Mouse (Mus musculus): ENCODE results near the gene Serpinc1. TPM values are rescaled to one million over a fixed set of nuclear protein-coding genes. Genes with fewer than 3 reads are reported as not detected.

Gene Serpinc1
- polyA plus RNA-seq, 1 experiment from 2014 or later = 2.5 TPM

GRCm38 (mm10) chr1:161034435-161035280 is 56.3 kb downstream of the Serpinc1 start, which contains the start of gene Zbtb37:
Gene Zbtb37 (minus strand): TSS chr1:161034849.
- Histone ChIP-seq H3K36me3 (ENCODE audit: insufficient read depth, low read length) (peaks cover 42% of the 10 kb centered on the region), H3K4me2 (replicated peaks; ENCODE audit: low read depth, low read length) (peak within 1 kb of the TSS; percentile 91), H3K27me3 (ENCODE audit: insufficient read depth, low read length) (no peaks in the 10 kb centered on the region), H3K9me3 (ENCODE audit: low read length) (no peaks in the 10 kb centered on the region), H3K27ac (ENCODE audit: low read length) (peak within 1 kb of the TSS; percentile 95), H3K4me1 (ENCODE audit: insufficient read depth, low read length) (peaks cover 21% of the 10 kb centered on the region), H3K9ac (replicated peaks; ENCODE audit: low read length) (peak within 1 kb of the TSS; percentile 99), H3K4me3 (ENCODE audit: low read length) (peak within 1 kb of the TSS; percentile 92)
- under 1% methylated on average over 53 of the region's 76 CpGs for WGBS
- ATAC-seq (ENCODE audit: low FRiP score, low TSS enrichment) = peak; percentile 92

GRCm38 (mm10) chr1:161035281-161035785 is 56.9 kb downstream of the Serpinc1 start:
- peak overlapping the region; percentile 91 for H3K4me2 ChIP-seq (replicated peaks; ENCODE audit: low read depth, low read length)
- no peaks in the 10 kb centered on the region for H3K9me3 ChIP-seq (ENCODE audit: low read length)
- H3K4me1 ChIP-seq (ENCODE audit: insufficient read depth, low read length) = peaks cover 21% of the 10 kb centered on the region
- WGBS = under 1% methylated on average over 14 of the region's 14 CpGs
- H3K36me3 ChIP-seq (ENCODE audit: insufficient read depth, low read length) = peaks cover 39% of the 10 kb centered on the region
- no peaks in the 10 kb centered on the region for H3K27me3 ChIP-seq (ENCODE audit: insufficient read depth, low read length)
- peak; percentile 8; the same call in 1 of the 2 replicates for ATAC-seq (ENCODE audit: low FRiP score, low TSS enrichment)
- H3K9ac ChIP-seq (replicated peaks; ENCODE audit: low read length) = peak overlapping the region; percentile 99
- peak overlapping the region; percentile 94 for H3K27ac ChIP-seq (ENCODE audit: low read length)
- H3K4me3 ChIP-seq (ENCODE audit: low read length) = peak overlapping the region; percentile 92

- H3K36me3 ChIP-seq (ENCODE audit: insufficient read depth, low read length) = peaks cover 39% of the 10 kb centered on the region
- ATAC-seq (ENCODE audit: low FRiP score, low TSS enrichment) = no peak
- 1% methylated on average over 6 of the region's 6 CpGs for WGBS
- H3K4me3 ChIP-seq (ENCODE audit: low read length) = peak overlapping the region; percentile 92
- peak overlapping the region; percentile 99 for H3K9ac ChIP-seq (replicated peaks; ENCODE audit: low read length)
- peaks cover 21% of the 10 kb centered on the region for H3K4me1 ChIP-seq (ENCODE audit: insufficient read depth, low read length)
- peak overlapping the region; percentile 94 for H3K27ac ChIP-seq (ENCODE audit: low read length)
- no peaks in the 10 kb centered on the region for H3K9me3 ChIP-seq (ENCODE audit: low read length)
- peak overlapping the region; percentile 91 for H3K4me2 ChIP-seq (replicated peaks; ENCODE audit: low read depth, low read length)
- H3K27me3 ChIP-seq (ENCODE audit: insufficient read depth, low read length) = no peaks in the 10 kb centered on the region
These were observed 57.5 kb downstream of the Serpinc1 start for GRCm38 (mm10) chr1:161035786-161036404.

- no peak for ATAC-seq (ENCODE audit: low FRiP score, low TSS enrichment)
- Histone ChIP-seq H3K9me3 (ENCODE audit: low read length) (no peaks in the 10 kb centered on the region), H3K4me2 (replicated peaks; ENCODE audit: low read depth, low read length) (peak overlapping the region; percentile 91), H3K9ac (replicated peaks; ENCODE audit: low read length) (peak overlapping the region; percentile 99), H3K36me3 (ENCODE audit: insufficient read depth, low read length) (peaks cover 36% of the 10 kb centered on the region), H3K4me1 (ENCODE audit: insufficient read depth, low read length) (peaks cover 21% of the 10 kb centered on the region), H3K27ac (ENCODE audit: low read length) (peak overlapping the region; percentile 94), H3K4me3 (ENCODE audit: low read length) (peak overlapping the region; percentile 92), H3K27me3 (ENCODE audit: insufficient read depth, low read length) (no peaks in the 10 kb centered on the region)
- 0% methylated on average over 5 of the region's 5 CpGs for WGBS
These were observed 58.0 kb downstream of the Serpinc1 start for GRCm38 (mm10) chr1:161036411-161036841.

GRCm38 (mm10) chr1:161037026-161037425 is 58.6 kb downstream of the Serpinc1 start:
- Histone ChIP-seq H3K4me2 (replicated peaks; ENCODE audit: low read depth, low read length) (peak overlapping the region; percentile 91), H3K4me3 (ENCODE audit: low read length) (peak overlapping the region; percentile 92), H3K9ac (replicated peaks; ENCODE audit: low read length) (peak overlapping the region; percentile 99), H3K9me3 (ENCODE audit: low read length) (no peaks in the 10 kb centered on the region), H3K27ac (ENCODE audit: low read length) (peak overlapping the region; percentile 94), H3K27me3 (ENCODE audit: insufficient read depth, low read length) (no peaks in the 10 kb centered on the region), H3K36me3 (ENCODE audit: insufficient read depth, low read length) (peaks cover 36% of the 10 kb centered on the region), H3K4me1 (ENCODE audit: insufficient read depth, low read length) (peaks cover 21% of the 10 kb centered on the region)
- WGBS = 0% methylated on average over 1 of the region's 1 CpGs
- no peak for ATAC-seq (ENCODE audit: low FRiP score, low TSS enrichment)

- H3K9ac ChIP-seq (replicated peaks; ENCODE audit: low read length) = peak overlapping the region; percentile 68
- no peak for ATAC-seq (ENCODE audit: low FRiP score, low TSS enrichment)
- peak overlapping the region; percentile 49 for H3K4me3 ChIP-seq (ENCODE audit: low read length)
- H3K4me1 ChIP-seq (ENCODE audit: insufficient read depth, low read length) = peaks cover 21% of the 10 kb centered on the region
- peaks cover 33% of the 10 kb centered on the region for H3K36me3 ChIP-seq (ENCODE audit: insufficient read depth, low read length)
- peak overlapping the region; percentile 91 for H3K4me2 ChIP-seq (replicated peaks; ENCODE audit: low read depth, low read length)
- H3K27me3 ChIP-seq (ENCODE audit: insufficient read depth, low read length) = no peaks in the 10 kb centered on the region
- 20% methylated on average over 3 of the region's 3 CpGs for WGBS
- H3K27ac ChIP-seq (ENCODE audit: low read length) = peak overlapping the region; percentile 66; the same call in 1 of the 2 replicates
- no peaks in the 10 kb centered on the region for H3K9me3 ChIP-seq (ENCODE audit: low read length)
These were observed 59.2 kb downstream of the Serpinc1 start for GRCm38 (mm10) chr1:161037599-161037998.

- WGBS = 31% methylated on average over 3 of the region's 3 CpGs
- H3K4me3 ChIP-seq (ENCODE audit: low read length) = peak overlapping the region; percentile 49
- peaks cover 21% of the 10 kb centered on the region for H3K4me1 ChIP-seq (ENCODE audit: insufficient read depth, low read length)
- ATAC-seq (ENCODE audit: low FRiP score, low TSS enrichment) = no peak
- no peaks in the 10 kb centered on the region for H3K27me3 ChIP-seq (ENCODE audit: insufficient read depth, low read length)
- peak overlapping the region; percentile 24; the same call in 1 of the 2 replicates for H3K9ac ChIP-seq (replicated peaks; ENCODE audit: low read length)
- H3K36me3 ChIP-seq (ENCODE audit: insufficient read depth, low read length) = peaks cover 33% of the 10 kb centered on the region
- H3K4me2 ChIP-seq (replicated peaks; ENCODE audit: low read depth, low read length) = peak overlapping the region; percentile 91
- H3K9me3 ChIP-seq (ENCODE audit: low read length) = no peaks in the 10 kb centered on the region
- no peak overlapping the region for H3K27ac ChIP-seq (ENCODE audit: low read length)
These were observed 59.6 kb downstream of the Serpinc1 start for GRCm38 (mm10) chr1:161038004-161038403.

- peak overlapping the region; percentile 58 for H3K27ac ChIP-seq (ENCODE audit: low read length)
- ATAC-seq (ENCODE audit: low FRiP score, low TSS enrichment) = no peak
These were observed 60.8 kb downstream of the Serpinc1 start for GRCm38 (mm10) chr1:161038968-161039721.

GRCm38 (mm10) chr1:161039741-161040425 is 61.5 kb downstream of the Serpinc1 start:
- no peaks in the 10 kb centered on the region for H3K9me3 ChIP-seq (ENCODE audit: low read length)
- H3K27ac ChIP-seq (ENCODE audit: low read length) = peak overlapping the region; percentile 58
- H3K27me3 ChIP-seq (ENCODE audit: insufficient read depth, low read length) = no peaks in the 10 kb centered on the region
- H3K4me3 ChIP-seq (ENCODE audit: low read length) = no peak overlapping the region
- peaks cover 13% of the 10 kb centered on the region for H3K4me1 ChIP-seq (ENCODE audit: insufficient read depth, low read length)
- peaks cover 39% of the 10 kb centered on the region for H3K36me3 ChIP-seq (ENCODE audit: insufficient read depth, low read length)
- peak; percentile 44 for ATAC-seq (ENCODE audit: low FRiP score, low TSS enrichment)
- no peak overlapping the region for H3K4me2 ChIP-seq (replicated peaks; ENCODE audit: low read depth, low read length)
- 12% methylated on average over 3 of the region's 3 CpGs for WGBS
- no peak overlapping the region for H3K9ac ChIP-seq (replicated peaks; ENCODE audit: low read length)

More at GRCm38 (mm10) chr1:161038968-161039721, 60.8 kb downstream of the Serpinc1 start:
- peaks cover 13% of the 10 kb centered on the region for H3K4me1 ChIP-seq (ENCODE audit: insufficient read depth, low read length)
- 17% methylated on average over 3 of the region's 3 CpGs for WGBS
- H3K27me3 ChIP-seq (ENCODE audit: insufficient read depth, low read length) = no peaks in the 10 kb centered on the region
- H3K4me3 ChIP-seq (ENCODE audit: low read length) = no peak overlapping the region
- no peaks in the 10 kb centered on the region for H3K9me3 ChIP-seq (ENCODE audit: low read length)
- no peak overlapping the region for H3K4me2 ChIP-seq (replicated peaks; ENCODE audit: low read depth, low read length)
- H3K36me3 ChIP-seq (ENCODE audit: insufficient read depth, low read length) = peaks cover 33% of the 10 kb centered on the region
- H3K9ac ChIP-seq (replicated peaks; ENCODE audit: low read length) = no peak overlapping the region
